ENCODE assay signal across 8 mouse cellular contexts in genomic region chr2:151994350-151995122, GRCm38 (mm10). TPM values are rescaled to one million over a fixed set of nuclear protein-coding genes. Genes with fewer than 3 reads are reported as not detected.
DNase-seq lines count a peak whose midpoint lies in the region; ATAC-seq and TF ChIP-seq lines count a peak whose summit lies in the region.

No protein-coding gene starts in this region.

- no peaks in the 10 kb centered on the region for H3K36me3 ChIP-seq in intestine, postnatal 0 days (ENCODE audit: control insufficient read depth, insufficient read depth)
- H3K36me3 ChIP-seq in limb, embryonic 11.5 days (ENCODE audit: control insufficient read depth, insufficient read depth, low read length): no peaks in the 10 kb centered on the region
- H3K36me3 ChIP-seq in midbrain, embryonic 12.5 days: no peaks in the 10 kb centered on the region
- H3K36me3 ChIP-seq in small intestine, adult 2 months (ENCODE audit: control insufficient read depth, insufficient read depth, low read length): no peaks in the 10 kb centered on the region

- H3K9ac ChIP-seq in intestine, postnatal 0 days (ENCODE audit: low read depth, low read length): no peak overlapping the region
- H3K9ac ChIP-seq in limb, embryonic 11.5 days (ENCODE audit: low read length): no peak overlapping the region
- no peak overlapping the region for H3K9ac ChIP-seq in midbrain, embryonic 12.5 days (replicated peaks)

- no peak overlapping the region for H3K27ac ChIP-seq in intestine, postnatal 0 days (ENCODE audit: low read depth, low read length)
- no peak overlapping the region for H3K27ac ChIP-seq in limb, embryonic 11.5 days (replicated peaks; ENCODE audit: low read depth, low read length)
- H3K27ac ChIP-seq in midbrain, embryonic 12.5 days (replicated peaks): no peak overlapping the region
- H3K27ac ChIP-seq in small intestine, adult 2 months (ENCODE audit: insufficient read depth, low read depth, low read length): no peak overlapping the region

- no peak for ATAC-seq in cerebellum, adult (ENCODE audit: insufficient number of reproducible peaks, low FRiP score, low TSS enrichment)
- peak; percentile 9; the same call in 1 of the 2 replicates for ATAC-seq in intestine, postnatal 0 days
- ATAC-seq in limb, embryonic 11.5 days (ENCODE audit: insufficient number of reproducible peaks, low FRiP score, low TSS enrichment, low read depth): no peak
- no peak for ATAC-seq in midbrain, embryonic 12.5 days (ENCODE audit: low FRiP score, low read depth)

- H3K9me3 ChIP-seq in intestine, postnatal 0 days (ENCODE audit: control insufficient read depth): no peaks in the 10 kb centered on the region
- H3K9me3 ChIP-seq in limb, embryonic 11.5 days (ENCODE audit: control insufficient read depth, low read length): no peaks in the 10 kb centered on the region
- H3K9me3 ChIP-seq in midbrain, embryonic 12.5 days: no peaks in the 10 kb centered on the region

- DNase-seq in cerebellum, adult 11 months: peak; percentile 62
- DNase-seq in embryo, embryonic 11 days: peak; percentile 86
- DNase-seq in gastrocnemius, postnatal 4 days (ENCODE audit: low spot score in 2 of 2): peak; percentile 63 to 76
- peak; percentile 86 for DNase-seq in limb, embryonic 11.5 days (ENCODE audit: low spot score)

- 13% methylated on average over 22 of the region's 22 CpGs for WGBS in intestine, postnatal 0 days
- WGBS in limb, embryonic 11.5 days: 7% methylated on average over 22 of the region's 22 CpGs
- 8% methylated on average over 22 of the region's 22 CpGs for WGBS in midbrain, embryonic 12.5 days
- WGBS in small intestine, adult 2 months: 16% methylated on average over 22 of the region's 22 CpGs

- H3K27me3 ChIP-seq in intestine, postnatal 0 days (replicated peaks; ENCODE audit: control insufficient read depth, insufficient read depth, low read length): peaks cover 4% of the 10 kb centered on the region; the same call in 1 of the 2 replicates
- H3K27me3 ChIP-seq in limb, embryonic 11.5 days (ENCODE audit: control insufficient read depth, insufficient read depth, low read length): peaks cover 37% of the 10 kb centered on the region
- H3K27me3 ChIP-seq in midbrain, embryonic 12.5 days: peaks cover 60% of the 10 kb centered on the region
- no peaks in the 10 kb centered on the region for H3K27me3 ChIP-seq in small intestine, adult 2 months (ENCODE audit: control insufficient read depth, insufficient read depth, low read length)

- peak overlapping the region; percentile 48 for H3K4me2 ChIP-seq in intestine, postnatal 0 days (replicated peaks; ENCODE audit: low read depth)
- no peak overlapping the region for H3K4me2 ChIP-seq in limb, embryonic 11.5 days (ENCODE audit: low read depth, severe bottlenecking)
- peak overlapping the region; percentile 45 for H3K4me2 ChIP-seq in midbrain, embryonic 12.5 days (replicated peaks)

- peak; percentile 95 for TF ChIP-seq CTCF in intestine, postnatal 0 days (IDR thresholded peaks at IDR 0.05; ENCODE audit: low read depth)
- TF ChIP-seq CTCF in small intestine, adult 2 months (IDR thresholded peaks at IDR 0.05; ENCODE audit: extremely low read depth, insufficient read length, insufficient replicate concordance, low read depth, low read length): peak; percentile 95

- 0 out of 2 replicates have a peak, but pooled peaks cover 4% of the 10 kb centered on the region for H3K4me1 ChIP-seq in intestine, postnatal 0 days (replicated peaks; ENCODE audit: control insufficient read depth, insufficient read depth, low read length)
- H3K4me1 ChIP-seq in limb, embryonic 11.5 days (ENCODE audit: control insufficient read depth, insufficient read depth, low read length): peaks cover under 1% of the 10 kb centered on the region; the same call in 1 of the 2 replicates
- H3K4me1 ChIP-seq in midbrain, embryonic 12.5 days: peaks cover 31% of the 10 kb centered on the region
- peaks cover 23% of the 10 kb centered on the region; the same call in 1 of the 2 replicates for H3K4me1 ChIP-seq in small intestine, adult 2 months (ENCODE audit: control insufficient read depth, insufficient read depth, insufficient read length, low read length)

- 0 out of 2 replicates have a peak, but pooled peaks have one; percentile 11 for TF ChIP-seq POLR2A in small intestine, adult 2 months (IDR thresholded peaks at IDR 0.05; ENCODE audit: low read depth, low read length)

- no peak overlapping the region for H3K4me3 ChIP-seq in intestine, postnatal 0 days (ENCODE audit: low read depth, low read length)
- no peak overlapping the region for H3K4me3 ChIP-seq in limb, embryonic 11.5 days (ENCODE audit: low read depth, low read length)
- H3K4me3 ChIP-seq in midbrain, embryonic 12.5 days: 0 out of 2 replicates have a peak overlapping the region, but pooled peaks have one; percentile 5
- H3K4me3 ChIP-seq in small intestine, adult 2 months (ENCODE audit: low read depth, low read length): peak overlapping the region; percentile 18

RNA-seq across cellular contexts. Expression of gene Slc52a3, which starts 1.8 kb away (rescaled TPM):
- total RNA-seq in gastrocnemius, postnatal 4 days (2021): 1 to 10 TPM; 1.3 to 1.6 TPM
- 15.7 and 15.8 TPM in 2 replicates for polyA plus RNA-seq in intestine, postnatal 0 days (2015; fragmentation: Nextera tagmentation; extraction: Ambion mirVana)
- 0.82 and 0.88 TPM in 2 replicates for polyA plus RNA-seq in limb, embryonic 11.5 days (2014; fragmentation: Nextera tagmentation; extraction: Ambion mirVana)
- 0.94 and 1.2 TPM in 2 replicates for polyA plus RNA-seq in midbrain, embryonic 12.5 days (2016; fragmentation: Nextera tagmentation; extraction: Ambion mirVana)
- polyA plus RNA-seq in small intestine, adult 2 months (2012; rRNA removed): 26.8 and 274 TPM in 2 replicates

RNA-seq across cellular contexts. Expression of gene Fam110a, which starts 14.5 kb away (rescaled TPM):
- 10 to 100 TPM; 11.1 to 14.3 TPM for total RNA-seq in gastrocnemius, postnatal 4 days (2021)
- 14.5 and 14.9 TPM in 2 replicates for polyA plus RNA-seq in intestine, postnatal 0 days (2015; fragmentation: Nextera tagmentation; extraction: Ambion mirVana)
- polyA plus RNA-seq in limb, embryonic 11.5 days (2014; fragmentation: Nextera tagmentation; extraction: Ambion mirVana): 31.7 and 32.9 TPM in 2 replicates
- polyA plus RNA-seq in midbrain, embryonic 12.5 days (2016; fragmentation: Nextera tagmentation; extraction: Ambion mirVana): 114 and 120 TPM in 2 replicates
- polyA plus RNA-seq in small intestine, adult 2 months (2012; rRNA removed): 10.7 and 14.0 TPM in 2 replicates

Comparison
In these comparisons a context has a peak if more than half of its experiments do, and no peak if none do; other contexts are left out.
1. H3K4me3 ChIP-seq: peak in midbrain, embryonic 12.5 days (single experiment) and small intestine, adult 2 months (single experiment); none in intestine, postnatal 0 days (single experiment) and limb, embryonic 11.5 days (single experiment).
2. Peak in every context shown above with its lines, with median percentiles within 50 percentile points of each other: DNase-seq.